Mouse (Mus musculus) thymus, adult 2 months (tissue): ENCODE measurements around the gene Prkag1. TPM values are rescaled to one million over a fixed set of nuclear protein-coding genes. Genes with fewer than 3 reads are reported as not detected.
"Not testable (repeated sequence)": the region's sequence is repeated elsewhere in the genome, so short reads cannot be mapped to it uniquely, and the experiment has no call there.

Source experiments
- DNase-seq: peaks from one replicate; pipeline ENCODE4 v3.0.0; 2021
- H3K27ac ChIP-seq: fragments of 200-500 bp; 2 replicates; pipeline ENCODE4 v1.5.1; 2012; ENCODE audit warnings: low read length, control low read depth; ENCODE audit not compliant: control insufficient read depth, insufficient read depth
- H3K27me3 ChIP-seq: fragments of 200-500 bp; 2 replicates; pipeline ENCODE4 v1.6.1; 2012; ENCODE audit warnings: mild to moderate bottlenecking, low read length, moderate library complexity, mixed read lengths; ENCODE audit not compliant: control insufficient read depth, insufficient read depth
- H3K36me3 ChIP-seq: fragments of 200-500 bp; 2 replicates; pipeline ENCODE4 v1.6.1; 2012; ENCODE audit warnings: mild to moderate bottlenecking, low read length, moderate library complexity; ENCODE audit not compliant: control insufficient read depth, insufficient read depth
- H3K4me1 ChIP-seq: fragments of 200-500 bp; replicated peaks from 2 replicates; pipeline ENCODE4 v1.6.1; 2012; ENCODE audit warnings: low read length; ENCODE audit not compliant: control insufficient read depth, insufficient read depth
- H3K4me3 ChIP-seq: fragments of 200-500 bp; 2 replicates; pipeline ENCODE4 v1.5.1; 2012; ENCODE audit warnings: mild to moderate bottlenecking, low read length, control low read depth, moderate library complexity; ENCODE audit not compliant: control insufficient read depth, insufficient read depth
- CTCF ChIP-seq: fragments of 200-500 bp; IDR thresholded peaks from 2 replicates; pipeline ENCODE4 v1.5.1; 2012; ENCODE audit warnings: mild to moderate bottlenecking, control low read depth, low read length, moderate library complexity, borderline replicate concordance; ENCODE audit not compliant: control insufficient read depth, poor library complexity, insufficient read depth; ENCODE audit errors: extremely low read depth
- POLR2A ChIP-seq: fragments of 200-500 bp; IDR thresholded peaks from 2 replicates; pipeline ENCODE4 v1.6.1; 2012; ENCODE audit warnings: mild to moderate bottlenecking, low read length, control low read depth, moderate library complexity; ENCODE audit not compliant: control insufficient read depth, poor library complexity, insufficient read depth; ENCODE audit errors: extremely low read depth
- whole genome bisulfite sequencing: fragments of 180-500 bp; shearing (Covaris S2); methylation state at CpG from one replicate; pipeline ENCODE4 v1.1.7; 2018; 5-methylcytosine and 5-hydroxymethylcytosine counted together
- polyA plus RNA-seq: library from polyadenylated mRNA; depleted of rRNA; stranded (reverse); fragments of >200 nt; gene quantifications from 2 replicates; pipeline ENCODE4 v1.2.3, GENCODE M21; 2012

Prkag1 gene
- polyA plus RNA-seq, 1 experiment = 105 TPM

GRCm38 (mm10) chr15:98812741-98813424 is 18.4 kb downstream of the Prkag1 start:
- no peak overlapping the region for H3K4me3 ChIP-seq
- H3K27me3 ChIP-seq = no peaks in the 10 kb centered on the region

GRCm38 (mm10) chr15:98810212-98810611 is 21.1 kb downstream of the Prkag1 start:
- Histone ChIP-seq H3K27me3 (peaks cover 23% of the 10 kb centered on the region), H3K36me3 (peaks cover 23% of the 10 kb centered on the region)
- not testable (repeated sequence) for DNase-seq

More at GRCm38 (mm10) chr15:98812741-98813424, 18.4 kb downstream of the Prkag1 start:
- 95% methylated on average over 20 of the region's 20 CpGs for WGBS
- DNase-seq = no peak
- TF ChIP-seq POLR2A = no peak
- peaks cover 17% of the 10 kb centered on the region for H3K4me1 ChIP-seq
- no peak overlapping the region for H3K27ac ChIP-seq
- H3K36me3 ChIP-seq = peaks cover 30% of the 10 kb centered on the region

GRCm38 (mm10) chr15:98809390-98809789 is 21.9 kb downstream of the Prkag1 start, which contains the start of gene Ddn:
Gene Ddn, minus strand, starts transcription at chr15:98809490.
- TF ChIP-seq CTCF (no peak), POLR2A (no peak)
- Histone ChIP-seq H3K27me3 (peaks cover 26% of the 10 kb centered on the region), H3K4me1 (peaks cover 40% of the 10 kb centered on the region), H3K36me3 (peaks cover 20% of the 10 kb centered on the region), H3K27ac (no peak within 1 kb of the TSS), H3K4me3 (no peak within 1 kb of the TSS)
- 95% methylated on average over 3 of the region's 3 CpGs for WGBS
- no peak for DNase-seq

More at GRCm38 (mm10) chr15:98810212-98810611, 21.1 kb downstream of the Prkag1 start:
- H3K4me1 ChIP-seq = peaks cover 40% of the 10 kb centered on the region
- not testable (repeated sequence) for H3K27ac ChIP-seq, H3K4me3 ChIP-seq
- 88% methylated on average over 6 of the region's 6 CpGs for WGBS

- Histone ChIP-seq H3K27me3 (peaks cover 29% of the 10 kb centered on the region), H3K4me1 (peaks cover 42% of the 10 kb centered on the region), H3K4me3 (no peak overlapping the region), H3K27ac (no peak overlapping the region), H3K36me3 (peaks cover 13% of the 10 kb centered on the region)
- no peak for TF ChIP-seq CTCF
- WGBS = 14% methylated on average over 6 of the region's 6 CpGs
- no peak for DNase-seq
Measured at GRCm38 (mm10) chr15:98808651-98809134, 22.6 kb downstream of the Prkag1 start.

GRCm38 (mm10) chr15:98807895-98808650 is 23.2 kb downstream of the Prkag1 start:
- TF ChIP-seq POLR2A = peak; percentile 51; the same call in 1 of the 2 replicates
- TF ChIP-seq CTCF = no peak
- WGBS = under 1% methylated on average over 34 of the region's 34 CpGs
- H3K4me1 ChIP-seq = peaks cover 42% of the 10 kb centered on the region
- H3K36me3 ChIP-seq = peaks cover 7% of the 10 kb centered on the region
- H3K27me3 ChIP-seq = peaks cover 35% of the 10 kb centered on the region
- no peak overlapping the region for H3K27ac ChIP-seq
- H3K4me3 ChIP-seq = peak overlapping the region; percentile 45
- DNase-seq = peak; percentile 68

- 3% methylated on average over 58 of the region's 58 CpGs for WGBS
Measured at GRCm38 (mm10) chr15:98806809-98807770, 24.2 kb downstream of the Prkag1 start.

More at GRCm38 (mm10) chr15:98806809-98807770, 24.2 kb downstream of the Prkag1 start:
- Histone ChIP-seq H3K4me1 (peaks cover 42% of the 10 kb centered on the region), H3K36me3 (no peaks in the 10 kb centered on the region), H3K27me3 (peaks cover 36% of the 10 kb centered on the region), H3K27ac (no peak overlapping the region), H3K4me3 (no peak overlapping the region; the same call in 1 of the 2 replicates)
- TF ChIP-seq CTCF (no peak), POLR2A (no peak)
- DNase-seq = no peak
